Mouse (Mus musculus): ENCODE results near the gene Serpina3i.

The Serpina3i gene

DNA sequence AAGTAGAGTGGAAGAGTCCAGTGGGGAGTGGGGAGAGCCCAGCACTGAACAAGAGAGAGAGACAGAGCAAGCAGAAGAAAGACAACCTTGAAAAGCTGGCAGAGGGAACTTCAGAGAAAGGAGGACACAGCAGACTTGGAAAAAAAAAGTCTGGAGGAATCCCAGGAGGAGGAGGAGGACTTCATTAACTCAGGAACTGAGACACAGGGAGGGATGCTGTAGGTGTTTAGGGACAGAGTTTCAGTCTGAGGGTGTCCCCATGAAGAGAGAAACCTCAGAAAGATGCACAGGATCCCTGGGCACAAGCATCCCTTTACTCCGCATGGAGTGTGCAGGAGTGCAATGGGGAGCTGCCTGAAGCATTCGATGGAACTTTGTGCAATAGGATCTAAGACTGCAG lies 35.1 kb downstream of the Serpina3i start:
- no peak for DNase-seq (ENCODE audit: low spot score)

DNA sequence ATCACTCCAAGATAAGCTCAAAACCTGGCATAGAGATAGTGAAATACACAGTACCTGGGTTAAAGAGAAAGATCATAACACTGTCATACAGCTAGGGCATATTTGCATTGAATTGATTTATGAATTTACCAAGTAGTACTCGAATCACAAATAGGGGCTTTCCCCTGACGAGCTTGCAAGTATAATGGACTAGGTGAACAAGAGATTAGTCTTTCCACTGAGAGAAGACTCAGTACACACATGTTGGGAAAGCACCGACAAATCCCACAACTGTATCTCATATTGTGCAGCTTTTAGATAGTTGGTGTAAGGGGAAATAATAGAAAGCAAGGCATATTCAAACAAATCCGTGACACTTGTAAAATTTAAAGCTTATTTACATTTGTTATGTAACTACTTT lies 43.1 kb downstream of the Serpina3i start:
- no peak for DNase-seq (ENCODE audit: low spot score)

DNA sequence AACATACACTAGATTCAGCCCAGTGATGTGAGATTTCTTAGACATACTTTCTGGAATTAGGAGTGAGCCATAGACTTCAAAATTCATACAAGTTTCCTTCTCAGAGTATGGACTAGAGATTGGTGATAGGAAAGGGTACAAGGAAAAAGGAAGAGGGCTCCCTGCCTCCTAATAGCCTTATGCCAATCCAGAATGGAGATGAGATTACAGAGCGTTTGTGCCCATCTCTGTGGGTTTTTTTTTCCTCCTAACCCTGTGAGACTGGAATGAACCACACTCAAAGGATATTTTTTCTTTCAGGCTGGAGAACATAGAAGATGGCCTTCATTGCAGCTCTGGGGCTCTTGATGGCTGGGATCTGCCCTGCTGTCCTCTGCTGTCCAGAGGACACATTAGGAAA lies 51.3 kb downstream of the Serpina3i start, which contains the start of gene Serpina3j:
Gene Serpina3j (plus strand): TSS at position 301 of the 400 bp plus-strand sequence.
- no peak for DNase-seq (ENCODE audit: low spot score)
